Mouse (Mus musculus) liver, embryonic 14.5 days (tissue): ENCODE results near the gene Pds5a. TPM values are rescaled to one million over a fixed set of nuclear protein-coding genes. Genes with fewer than 3 reads are reported as not detected.
"Not testable (repeated sequence)": the region's sequence is repeated elsewhere in the genome, so short reads cannot be mapped to it uniquely, and the experiment has no call there.

Source experiments
- ATAC-seq: fragments of 200-750 bp; cut with Nextera tagmentation; 2 replicates; pipeline ENCODE4 v1.8.0; 2017; ENCODE audit warnings: moderate number of reproducible peaks, mild to moderate bottlenecking, moderate library complexity; ENCODE audit not compliant: insufficient read depth
- DNase-seq, 3 experiments: peaks; one replicate each; pipeline ENCODE4 v3.0.0-alpha.2; 2012 to 2013; ENCODE audit warnings: low read depth in 3 of 3, low spot score in 3 of 3
- H3K27ac ChIP-seq: fragments of 300-500 bp; sonication (generic); 2 replicates; pipeline ENCODE4 v1.5.1; 2014; ENCODE audit warnings: moderate library complexity, mild to moderate bottlenecking, control low read depth, inconsistent platforms
- H3K27me3 ChIP-seq: fragments of 300-500 bp; sonication (generic); 2 replicates; pipeline ENCODE4 v1.6.1; 2014; ENCODE audit warnings: mild to moderate bottlenecking, low read length, moderate library complexity; ENCODE audit not compliant: control insufficient read depth, insufficient read depth
- H3K36me3 ChIP-seq: fragments of 300-500 bp; sonication (generic); replicated peaks from 2 replicates; pipeline ENCODE4 v1.6.1; 2014; ENCODE audit warnings: low read depth; ENCODE audit not compliant: control insufficient read depth, insufficient read depth
- H3K4me1 ChIP-seq, 2 experiments: fragments of 200-500 bp in 1 of 2; fragments of 300-500 bp in 1 of 2; sonication (generic) in 1 of 2; replicated peaks; 2 replicates each; pipeline ENCODE4 v1.6.1; 2012 to 2014; ENCODE audit warnings: antibody characterized with exemption in 1 of 2, inconsistent platforms in 1 of 2, low read length in 1 of 2; ENCODE audit not compliant: control insufficient read depth in 2 of 2, insufficient read depth in 2 of 2
- H3K4me2 ChIP-seq: fragments of 300-500 bp; sonication (generic); 2 replicates; pipeline ENCODE4 v1.6.1; 2014; ENCODE audit warnings: low read depth, mild to moderate bottlenecking, control low read depth, moderate library complexity
- H3K4me3 ChIP-seq, 2 experiments: fragments of 200-500 bp in 1 of 2; fragments of 300-500 bp in 1 of 2; sonication (generic) in 1 of 2; 2 replicates each; pipeline ENCODE4 v1.5.1; 2012 to 2014; ENCODE audit warnings: low read depth in 2 of 2, low read length in 2 of 2, mild to moderate bottlenecking in 2 of 2, control low read depth in 1 of 2, inconsistent platforms in 1 of 2, moderate library complexity in 1 of 2; ENCODE audit not compliant: insufficient read depth in 1 of 2
- H3K9ac ChIP-seq: fragments of 300-500 bp; sonication (generic); replicated peaks from 2 replicates; pipeline ENCODE4 v1.6.1; 2014; ENCODE audit warnings: mild to moderate bottlenecking, control low read depth, moderate library complexity
- H3K9me3 ChIP-seq: fragments of 300-500 bp; sonication (generic); 2 replicates; pipeline ENCODE4 v1.6.1; 2016; ENCODE audit warnings: low read length, mixed read lengths; ENCODE audit not compliant: control insufficient read depth
- CTCF ChIP-seq: IDR thresholded peaks from 2 replicates; pipeline ENCODE4 v1.5.1; 2016; ENCODE audit warnings: antibody characterized with exemption, low read depth, control low read depth
- EP300 ChIP-seq: IDR thresholded peaks from 2 replicates; pipeline ENCODE4 v1.6.1; 2016; ENCODE audit warnings: antibody characterized with exemption, low read depth
- WGBS: fragments of 180-500 bp; shearing (Covaris S2); extraction: QIAGEN DNeasy Blood & Tissue Kit; methylation state at CpG from one replicate; pipeline ENCODE4 v1.1.7; 2014; ENCODE audit not compliant: insufficient replicate concordance; 5-methylcytosine and 5-hydroxymethylcytosine counted together
- polyA plus RNA-seq, 2 experiments: library from polyadenylated mRNA; depleted of rRNA in 1 of 2; stranded (reverse) in 1 of 2; unstranded in 1 of 2; fragments of >200 nt; fragmentation: Nextera tagmentation in 1 of 2; extraction: Ambion mirVana in 1 of 2; gene quantifications; 2 replicates each; pipeline versions ENCODE4 v1.2.1 to v1.2.3; 2012 to 2014

The Pds5a gene
- polyA plus RNA-seq, 2 experiments, result 24.9 to 31.4 TPM

DNA sequence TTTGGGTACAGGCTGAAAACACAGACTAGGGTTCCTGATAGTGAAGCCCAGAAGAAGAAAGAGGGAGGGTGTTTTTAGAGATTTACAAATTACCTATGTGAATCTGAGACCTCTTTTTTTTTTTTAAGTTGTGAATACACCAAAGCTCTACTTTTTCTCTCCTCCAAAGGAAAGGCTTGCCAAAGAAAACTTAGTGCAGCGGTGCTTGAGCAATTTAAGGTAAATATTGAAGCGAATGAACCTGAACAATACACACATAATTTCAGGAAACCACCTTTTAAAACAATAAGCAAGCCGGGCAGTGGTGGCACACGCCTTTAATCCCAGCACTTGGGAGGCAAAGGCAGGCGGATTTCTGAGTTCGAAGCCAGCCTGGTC lies 675 bp upstream of the Pds5a start:
- H3K4me2 ChIP-seq, result peak overlapping the region; percentile 91
- H3K27ac ChIP-seq, result peak overlapping the region; percentile 90
- peaks cover 14% of the 10 kb centered on the region for H3K36me3 ChIP-seq
- no peaks in the 10 kb centered on the region for H3K27me3 ChIP-seq
- peak overlapping the region; percentile 98 for H3K9ac ChIP-seq
- H3K4me1 ChIP-seq, result peaks cover 16 to 24% of the 10 kb centered on the region in 2 experiments
- 17% methylated on average over 6 of the region's 6 CpGs for WGBS
- H3K9me3 ChIP-seq, result no peaks in the 10 kb centered on the region
- peak overlapping the region; percentile 81 to 87 for H3K4me3 ChIP-seq
- no peak for ATAC-seq
- DNase-seq, result no peak
- TF ChIP-seq EP300 (no peak), CTCF (no peak)

DNA sequence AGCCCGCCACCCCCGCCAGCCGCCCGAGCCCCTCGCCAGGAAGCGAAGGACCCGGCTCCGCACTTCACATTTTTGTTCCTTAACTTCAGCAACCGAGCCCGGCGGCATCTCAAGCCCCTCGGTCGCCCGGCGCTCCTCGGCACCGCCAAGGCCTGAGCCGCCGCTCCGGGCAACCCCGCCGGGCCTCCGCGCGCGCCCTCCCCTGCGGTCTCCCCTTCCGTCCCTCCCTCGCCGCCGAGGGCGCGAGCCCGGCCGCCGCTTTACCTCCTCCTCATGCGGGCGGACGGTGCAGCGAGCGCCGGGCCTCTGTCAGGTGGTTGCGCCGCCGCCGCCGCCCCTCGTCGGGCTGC lies 612 bp downstream of the Pds5a start:
- Histone ChIP-seq H3K4me3 (peak overlapping the region; percentile 81 to 87), H3K27ac (peak overlapping the region; percentile 71), H3K9ac (peak overlapping the region; percentile 98), H3K4me2 (peak overlapping the region; percentile 91), H3K36me3 (peaks cover 16% of the 10 kb centered on the region), H3K27me3 (no peaks in the 10 kb centered on the region), H3K4me1 (peaks cover 16 to 23% of the 10 kb centered on the region in 2 experiments), H3K9me3 (no peaks in the 10 kb centered on the region)
- TF ChIP-seq CTCF (no peak), EP300 (no peak)
- under 1% methylated on average over 43 of the region's 49 CpGs for WGBS
- DNase-seq (no peak), ATAC-seq (peak; percentile 61)

DNA sequence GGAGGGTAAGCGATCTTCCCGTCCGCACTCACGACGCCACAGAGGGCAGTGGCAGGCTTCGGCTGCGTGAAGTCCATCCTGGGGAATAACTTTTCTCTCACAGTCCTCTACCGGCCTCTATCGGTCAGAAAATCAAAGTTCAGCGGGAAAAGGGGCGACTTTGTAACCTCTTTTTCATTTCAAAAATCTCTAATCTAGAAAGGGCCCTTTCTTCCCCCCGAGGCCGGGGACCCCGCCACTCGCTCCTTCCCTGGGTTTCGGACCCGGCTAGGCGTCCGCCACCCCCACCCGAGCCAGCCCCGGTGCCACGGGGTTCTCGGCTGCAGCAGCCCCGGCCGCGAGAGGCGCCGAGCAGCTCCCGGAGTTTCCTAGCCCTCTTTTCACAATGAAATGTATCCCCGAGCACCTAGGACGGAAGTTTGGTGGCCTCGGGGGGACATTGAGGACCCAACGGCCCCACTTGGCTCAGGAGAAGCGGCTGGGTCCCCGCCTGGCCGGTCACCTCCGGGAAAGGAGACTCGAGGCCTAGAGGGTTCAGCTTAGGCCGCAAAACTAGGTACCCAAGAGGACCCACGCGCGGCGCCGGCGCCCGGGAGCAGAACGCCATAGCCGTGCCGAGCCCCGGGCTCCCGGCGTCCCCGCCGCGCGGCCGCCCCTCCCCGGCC lies 1.1 kb downstream of the Pds5a start:
- Histone ChIP-seq H3K9me3 (no peaks in the 10 kb centered on the region), H3K9ac (peak overlapping the region; percentile 98), H3K4me3 (peak overlapping the region; percentile 81 to 87), H3K4me2 (peak overlapping the region; percentile 91), H3K36me3 (peaks cover 17% of the 10 kb centered on the region), H3K27me3 (no peaks in the 10 kb centered on the region), H3K27ac (peak overlapping the region; percentile 71), H3K4me1 (peaks cover 16 to 23% of the 10 kb centered on the region in 2 experiments)
- peak; percentile 71 to 80 (median 77) for DNase-seq
- TF ChIP-seq CTCF, result peak; percentile 89
- TF ChIP-seq EP300, result no peak
- WGBS, result under 1% methylated on average over 58 of the region's 58 CpGs
- ATAC-seq, result peak; percentile 21; the same call in 1 of the 2 replicates

DNA sequence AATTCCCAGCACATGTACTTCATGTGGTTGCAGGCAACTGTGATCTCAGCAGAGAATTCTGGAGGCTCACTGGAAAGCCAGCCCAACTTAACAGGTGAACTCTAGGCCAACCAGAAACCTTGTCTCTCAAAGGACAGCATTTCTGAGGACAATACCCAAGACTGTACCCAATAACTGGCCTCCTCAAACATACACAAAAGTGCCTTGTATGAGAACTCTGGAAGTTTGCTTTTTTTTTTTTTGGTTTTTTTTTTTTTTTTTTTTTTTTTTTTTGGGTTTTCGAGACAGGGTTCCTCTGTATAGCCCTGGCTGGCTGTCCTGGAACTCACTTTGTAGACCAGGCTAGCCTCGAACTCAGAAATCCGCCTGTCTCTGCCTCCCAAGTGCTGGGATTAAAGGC lies 4.0 kb downstream of the Pds5a start:
- WGBS, result 91% methylated on average over 2 of the region's 3 CpGs
- Histone ChIP-seq H3K4me1 (peaks cover 13 to 22% of the 10 kb centered on the region in 2 experiments), H3K36me3 (peaks cover 23% of the 10 kb centered on the region)
- not testable (repeated sequence) for H3K27ac ChIP-seq, ATAC-seq, H3K4me3 ChIP-seq, H3K9ac ChIP-seq, H3K9me3 ChIP-seq, H3K4me2 ChIP-seq, H3K27me3 ChIP-seq, DNase-seq

DNA sequence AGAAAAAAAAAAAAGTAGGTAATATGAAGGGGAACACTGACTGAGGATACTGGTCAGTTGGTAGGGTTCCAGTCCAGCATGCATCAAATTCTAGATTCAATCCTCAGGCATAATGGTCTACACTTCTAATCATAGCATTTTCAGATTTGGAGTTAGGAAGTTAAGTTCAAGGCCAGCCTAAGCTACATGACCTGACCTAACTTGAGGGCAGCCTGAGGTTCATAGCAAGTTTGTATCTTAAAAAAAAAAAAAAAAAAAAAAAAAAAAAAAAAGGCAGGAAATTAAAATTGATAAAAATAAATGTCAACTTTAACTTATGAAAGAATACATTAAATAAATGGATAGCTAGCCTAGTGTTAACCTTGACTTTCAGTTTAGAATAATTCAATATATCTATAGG lies 5.1 kb downstream of the Pds5a start:
- ATAC-seq (no peak), DNase-seq (no peak)
- H3K27me3 ChIP-seq, result no peaks in the 10 kb centered on the region
- H3K27ac ChIP-seq, result no peak overlapping the region
- H3K4me1 ChIP-seq, result peaks cover 8 to 19% of the 10 kb centered on the region in 2 experiments; a peak in 3 of 4 replicates
- H3K4me2 ChIP-seq, result no peak overlapping the region
- TF ChIP-seq CTCF, result no peak
- no peak for TF ChIP-seq EP300
- peaks cover 23% of the 10 kb centered on the region for H3K36me3 ChIP-seq
- H3K4me3 ChIP-seq, result no peak overlapping the region
- no peak overlapping the region for H3K9ac ChIP-seq
- no peaks in the 10 kb centered on the region for H3K9me3 ChIP-seq
